Mouse (Mus musculus): ENCODE measurements around the gene Gsap. TPM values are rescaled to one million over a fixed set of nuclear protein-coding genes. Genes with fewer than 3 reads are reported as not detected.
A peak's percentile ranks its signal among the peaks of the same experiment; 100 is the strongest.

Gsap gene
- total and polyA plus RNA-seq, 3 experiments: 0.27 TPM; not detected in 2

- Histone ChIP-seq H3K9me3 (replicated peaks) (no peaks in the 10 kb centered on the region), H3K36me3 (replicated peaks) (no peaks in the 10 kb centered on the region), H3K4me3 (ENCODE audit: low read depth, low read length) (no peak overlapping the region), H3K4me1 (ENCODE audit: insufficient read depth, low read depth, low read length) (no peaks in the 10 kb centered on the region), H3K27me3 (ENCODE audit: insufficient read depth, low read length) (peaks cover 3% of the 10 kb centered on the region; the same call in 1 of the 2 replicates)
- DNase-seq (ENCODE audit: low spot score): no peak
- TF ChIP-seq GATA1 (IDR thresholded peaks at IDR 0.05; ENCODE audit: borderline replicate concordance, low read length) (no peak), GATA2 (IDR thresholded peaks at IDR 0.05; ENCODE audit: borderline replicate concordance, low read depth, low read length) (no peak), TAL1 (conservative IDR thresholded peaks at IDR 0.05; ENCODE audit: low read depth, low read length) (no peak), CTCF (IDR thresholded peaks at IDR 0.05; ENCODE audit: low read depth, low read length) (no peak), POLR2AphosphoS5 (IDR thresholded peaks at IDR 0.05; ENCODE audit: insufficient replicate concordance, low read depth, low read length) (no peak)
- ATAC-seq (ENCODE audit: extremely low read depth, insufficient number of reproducible peaks, low FRiP score, poor library complexity, severe bottlenecking): no peak
Observed at GRCm38 (mm10) chr5:21288658-21289435, 102.8 kb downstream of the Gsap start.

GRCm38 (mm10) chr5:21290594-21290993, 104.5 kb downstream of the Gsap start:
- Histone ChIP-seq H3K4me1 (ENCODE audit: insufficient read depth, low read depth, low read length) (peaks cover 2% of the 10 kb centered on the region; the same call in 1 of the 2 replicates), H3K4me3 (ENCODE audit: low read depth, low read length) (no peak overlapping the region), H3K27me3 (ENCODE audit: insufficient read depth, low read length) (peaks cover 3% of the 10 kb centered on the region; the same call in 1 of the 2 replicates), H3K36me3 (replicated peaks) (no peaks in the 10 kb centered on the region), H3K9me3 (replicated peaks) (no peaks in the 10 kb centered on the region)
- no peak for ATAC-seq (ENCODE audit: extremely low read depth, insufficient number of reproducible peaks, low FRiP score, poor library complexity, severe bottlenecking)
- TF ChIP-seq POLR2AphosphoS5 (IDR thresholded peaks at IDR 0.05; ENCODE audit: insufficient replicate concordance, low read depth, low read length): no peak
- TF ChIP-seq GATA1 (IDR thresholded peaks at IDR 0.05; ENCODE audit: borderline replicate concordance, low read length): no peak
- no peak for TF ChIP-seq GATA2 (IDR thresholded peaks at IDR 0.05; ENCODE audit: borderline replicate concordance, low read depth, low read length)
- TF ChIP-seq TAL1 (conservative IDR thresholded peaks at IDR 0.05; ENCODE audit: low read depth, low read length): no peak
- no peak for TF ChIP-seq CTCF (IDR thresholded peaks at IDR 0.05; ENCODE audit: low read depth, low read length)
- DNase-seq (ENCODE audit: low spot score): no peak

GRCm38 (mm10) chr5:21295683-21296082, 109.6 kb downstream of the Gsap start:
- no peaks in the 10 kb centered on the region for H3K36me3 ChIP-seq (replicated peaks)
- H3K4me1 ChIP-seq (ENCODE audit: insufficient read depth, low read depth, low read length): peaks cover 6% of the 10 kb centered on the region; the same call in 1 of the 2 replicates
- peaks cover 16% of the 10 kb centered on the region for H3K27me3 ChIP-seq (ENCODE audit: insufficient read depth, low read length)
- TF ChIP-seq POLR2AphosphoS5 (IDR thresholded peaks at IDR 0.05; ENCODE audit: insufficient replicate concordance, low read depth, low read length) (no peak), GATA1 (IDR thresholded peaks at IDR 0.05; ENCODE audit: borderline replicate concordance, low read length) (no peak), TAL1 (conservative IDR thresholded peaks at IDR 0.05; ENCODE audit: low read depth, low read length) (no peak), CTCF (IDR thresholded peaks at IDR 0.05; ENCODE audit: low read depth, low read length) (no peak), GATA2 (IDR thresholded peaks at IDR 0.05; ENCODE audit: borderline replicate concordance, low read depth, low read length) (no peak)
- DNase-seq (ENCODE audit: low spot score): peak; percentile 31
- no peaks in the 10 kb centered on the region for H3K9me3 ChIP-seq (replicated peaks)
- H3K4me3 ChIP-seq (ENCODE audit: low read depth, low read length): peak overlapping the region; percentile 31; the same call in 1 of the 2 replicates
- ATAC-seq (ENCODE audit: extremely low read depth, insufficient number of reproducible peaks, low FRiP score, poor library complexity, severe bottlenecking): no peak; the same call in 1 of the 2 replicates

- ATAC-seq (ENCODE audit: extremely low read depth, insufficient number of reproducible peaks, low FRiP score, poor library complexity, severe bottlenecking) (no peak), DNase-seq (ENCODE audit: low spot score) (no peak)
- Histone ChIP-seq H3K36me3 (replicated peaks) (no peaks in the 10 kb centered on the region), H3K27me3 (ENCODE audit: insufficient read depth, low read length) (peaks cover 25% of the 10 kb centered on the region), H3K4me1 (ENCODE audit: insufficient read depth, low read depth, low read length) (peaks cover 6% of the 10 kb centered on the region; the same call in 1 of the 2 replicates), H3K4me3 (ENCODE audit: low read depth, low read length) (no peak overlapping the region), H3K9me3 (replicated peaks) (no peaks in the 10 kb centered on the region)
- no peak for TF ChIP-seq GATA2 (IDR thresholded peaks at IDR 0.05; ENCODE audit: borderline replicate concordance, low read depth, low read length)
- TF ChIP-seq CTCF (IDR thresholded peaks at IDR 0.05; ENCODE audit: low read depth, low read length): no peak
Observed at GRCm38 (mm10) chr5:21299076-21299755, 113.2 kb downstream of the Gsap start.

GRCm38 (mm10) chr5:21300058-21300457, 114.0 kb downstream of the Gsap start:
- ATAC-seq (ENCODE audit: extremely low read depth, insufficient number of reproducible peaks, low FRiP score, poor library complexity, severe bottlenecking): no peak
- TF ChIP-seq GATA2 (IDR thresholded peaks at IDR 0.05; ENCODE audit: borderline replicate concordance, low read depth, low read length): no peak
- TF ChIP-seq CTCF (IDR thresholded peaks at IDR 0.05; ENCODE audit: low read depth, low read length): no peak
- TF ChIP-seq GATA1 (IDR thresholded peaks at IDR 0.05; ENCODE audit: borderline replicate concordance, low read length): no peak
- TF ChIP-seq TAL1 (conservative IDR thresholded peaks at IDR 0.05; ENCODE audit: low read depth, low read length): no peak
- TF ChIP-seq POLR2AphosphoS5 (IDR thresholded peaks at IDR 0.05; ENCODE audit: insufficient replicate concordance, low read depth, low read length): no peak
- Histone ChIP-seq H3K4me1 (ENCODE audit: insufficient read depth, low read depth, low read length) (peaks cover 6% of the 10 kb centered on the region; the same call in 1 of the 2 replicates), H3K4me3 (ENCODE audit: low read depth, low read length) (no peak overlapping the region), H3K36me3 (replicated peaks) (no peaks in the 10 kb centered on the region), H3K9me3 (replicated peaks) (no peaks in the 10 kb centered on the region), H3K27me3 (ENCODE audit: insufficient read depth, low read length) (peaks cover 25% of the 10 kb centered on the region)
- no peak for DNase-seq (ENCODE audit: low spot score)

- Histone ChIP-seq H3K4me1 (ENCODE audit: insufficient read depth, low read depth, low read length) (peaks cover under 1% of the 10 kb centered on the region; the same call in 1 of the 2 replicates), H3K9me3 (replicated peaks) (no peaks in the 10 kb centered on the region), H3K27me3 (ENCODE audit: insufficient read depth, low read length) (peaks cover 25% of the 10 kb centered on the region), H3K36me3 (replicated peaks) (no peaks in the 10 kb centered on the region), H3K4me3 (ENCODE audit: low read depth, low read length) (no peak overlapping the region)
- ATAC-seq (ENCODE audit: extremely low read depth, insufficient number of reproducible peaks, low FRiP score, poor library complexity, severe bottlenecking) (no peak), DNase-seq (ENCODE audit: low spot score) (no peak)
- TF ChIP-seq TAL1 (conservative IDR thresholded peaks at IDR 0.05; ENCODE audit: low read depth, low read length): no peak
- TF ChIP-seq GATA1 (IDR thresholded peaks at IDR 0.05; ENCODE audit: borderline replicate concordance, low read length): no peak
- no peak for TF ChIP-seq CTCF (IDR thresholded peaks at IDR 0.05; ENCODE audit: low read depth, low read length)
- TF ChIP-seq GATA2 (IDR thresholded peaks at IDR 0.05; ENCODE audit: borderline replicate concordance, low read depth, low read length): no peak
- no peak for TF ChIP-seq POLR2AphosphoS5 (IDR thresholded peaks at IDR 0.05; ENCODE audit: insufficient replicate concordance, low read depth, low read length)
Observed at GRCm38 (mm10) chr5:21301011-21301410, 115.0 kb downstream of the Gsap start.
